Mouse (Mus musculus) intestine, postnatal 0 days (tissue): ENCODE measurements at regions not wholly inside any gene's neighbourhood (a gene's known extent, or its start where the extent isn't known, plus 50 kb on each side); places are given as distances from the start of the nearest gene placed in this dataset.

Experiments used
- ATAC-seq: fragments of 200-750 bp; cut with Nextera tagmentation; 2 replicates; pipeline ENCODE4 v1.8.0; 2017; ENCODE audit warnings: mild to moderate bottlenecking, moderate TSS enrichment, moderate library complexity
- H3K27ac ChIP-seq: fragments of 300-500 bp; sonication (generic); 2 replicates; pipeline ENCODE4 v1.5.1; 2014; ENCODE audit warnings: mild to moderate bottlenecking, low read depth, low read length, moderate library complexity
- H3K27me3 ChIP-seq: fragments of 300-500 bp; sonication (generic); replicated peaks from 2 replicates; pipeline ENCODE4 v1.6.1; 2014; ENCODE audit warnings: low read length, mixed read lengths; ENCODE audit not compliant: control insufficient read depth, insufficient read depth
- H3K36me3 ChIP-seq: fragments of 300-500 bp; sonication (generic); 2 replicates; pipeline ENCODE4 v1.6.1; 2014; ENCODE audit warnings: mild to moderate bottlenecking, moderate library complexity; ENCODE audit not compliant: control insufficient read depth, insufficient read depth
- H3K4me1 ChIP-seq: fragments of 300-500 bp; sonication (generic); replicated peaks from 2 replicates; pipeline ENCODE4 v1.6.1; 2014; ENCODE audit warnings: antibody characterized with exemption, low read length, mixed read lengths; ENCODE audit not compliant: control insufficient read depth, insufficient read depth
- H3K4me2 ChIP-seq: fragments of 300-500 bp; sonication (generic); replicated peaks from 2 replicates; pipeline ENCODE4 v1.6.1; 2014; ENCODE audit warnings: low read depth, mild to moderate bottlenecking, moderate library complexity
- H3K4me3 ChIP-seq: fragments of 300-500 bp; sonication (generic); 2 replicates; pipeline ENCODE4 v1.5.1; 2014; ENCODE audit warnings: low read depth, low read length
- H3K9ac ChIP-seq: fragments of 300-500 bp; sonication (generic); 2 replicates; pipeline ENCODE4 v1.6.1; 2014; ENCODE audit warnings: mild to moderate bottlenecking, low read depth, low read length
- H3K9me3 ChIP-seq: fragments of 300-500 bp; sonication (generic); 2 replicates; pipeline ENCODE4 v1.6.1; 2016; ENCODE audit warnings: mixed run types; ENCODE audit not compliant: control insufficient read depth
- CTCF ChIP-seq: sonication (generic); IDR thresholded peaks from 2 replicates; pipeline ENCODE4 v1.5.1; 2016; ENCODE audit warnings: low read depth, mild to moderate bottlenecking, control low read depth, antibody characterized with exemption, moderate library complexity
- WGBS: fragments of 180-500 bp; shearing (Covaris S2); extraction: QIAGEN DNeasy Blood & Tissue Kit; methylation state at CpG from one replicate; pipeline ENCODE4 v1.1.7; 2014; 5-methylcytosine and 5-hydroxymethylcytosine counted together

GRCm38 (mm10) chr3:25240196-25240595, 96.1 kb upstream of the Naaladl2 start:
- Histone ChIP-seq H3K27ac (no peak overlapping the region), H3K36me3 (no peaks in the 10 kb centered on the region), H3K9ac (no peak overlapping the region), H3K27me3 (no peaks in the 10 kb centered on the region), H3K9me3 (no peaks in the 10 kb centered on the region), H3K4me1 (no peaks in the 10 kb centered on the region), H3K4me2 (no peak overlapping the region), H3K4me3 (no peak overlapping the region)
- no peak for ATAC-seq
- 84% methylated on average over 1 of the region's 1 CpGs for WGBS
- TF ChIP-seq CTCF: no peak

GRCm38 (mm10) chr3:25220601-25221000, 76.5 kb upstream of the Naaladl2 start:
- Histone ChIP-seq H3K9me3 (no peaks in the 10 kb centered on the region), H3K27ac (no peak overlapping the region), H3K4me3 (no peak overlapping the region), H3K4me2 (no peak overlapping the region), H3K9ac (no peak overlapping the region), H3K4me1 (no peaks in the 10 kb centered on the region), H3K27me3 (no peaks in the 10 kb centered on the region), H3K36me3 (no peaks in the 10 kb centered on the region)
- no peak for ATAC-seq
- peak; percentile 70 for TF ChIP-seq CTCF
- WGBS: 62% methylated on average over 1 of the region's 1 CpGs

GRCm38 (mm10) chr3:25208041-25208685, 64.1 kb upstream of the Naaladl2 start:
- no peak overlapping the region for H3K4me3 ChIP-seq
- 90% methylated on average over 5 of the region's 5 CpGs for WGBS
- no peak overlapping the region for H3K9ac ChIP-seq
- no peaks in the 10 kb centered on the region for H3K36me3 ChIP-seq
- no peaks in the 10 kb centered on the region for H3K4me1 ChIP-seq
- no peaks in the 10 kb centered on the region for H3K9me3 ChIP-seq
- H3K4me2 ChIP-seq: no peak overlapping the region
- H3K27me3 ChIP-seq: no peaks in the 10 kb centered on the region
- no peak for ATAC-seq
- H3K27ac ChIP-seq: no peak overlapping the region
- no peak for TF ChIP-seq CTCF
